Mouse (Mus musculus) embryonic facial prominence, embryonic 13.5 days (tissue): ENCODE data around the gene Frs3. TPM values are rescaled to one million over a fixed set of nuclear protein-coding genes. Genes with fewer than 3 reads are reported as not detected.

Experiments
- ATAC-seq: fragments of 200-750 bp; cut with Nextera tagmentation; 2 replicates; pipeline ENCODE4 v1.8.0; 2017; ENCODE audit warnings: low read depth; ENCODE audit not compliant: insufficient number of reproducible peaks, insufficient read depth, low FRiP score, low TSS enrichment
- H3K27ac ChIP-seq: fragments of 300-500 bp; sonication (generic); 2 replicates; pipeline ENCODE4 v1.5.1; 2015; ENCODE audit warnings: moderate library complexity, mild to moderate bottlenecking, inconsistent platforms
- H3K27me3 ChIP-seq: fragments of 300-500 bp; sonication (generic); 2 replicates; pipeline ENCODE4 v1.6.1; 2015; ENCODE audit warnings: mild to moderate bottlenecking, inconsistent platforms
- H3K36me3 ChIP-seq: fragments of 300-500 bp; sonication (generic); 2 replicates; pipeline ENCODE4 v1.6.1; 2015; ENCODE audit warnings: mild to moderate bottlenecking, inconsistent platforms
- H3K4me1 ChIP-seq: fragments of 300-500 bp; sonication (generic); 2 replicates; pipeline ENCODE4 v1.6.1; 2015; ENCODE audit warnings: inconsistent platforms
- H3K4me2 ChIP-seq: fragments of 300-500 bp; sonication (generic); 2 replicates; pipeline ENCODE4 v1.6.1; 2015; ENCODE audit warnings: moderate library complexity, mild to moderate bottlenecking, inconsistent platforms
- H3K4me3 ChIP-seq: fragments of 300-500 bp; sonication (generic); 2 replicates; pipeline ENCODE4 v1.5.1; 2015; ENCODE audit warnings: mild to moderate bottlenecking, inconsistent platforms
- H3K9ac ChIP-seq: fragments of 300-500 bp; sonication (generic); 2 replicates; pipeline ENCODE4 v1.6.1; 2015; ENCODE audit warnings: mild to moderate bottlenecking, inconsistent platforms
- H3K9me3 ChIP-seq: fragments of 300-500 bp; sonication (generic); 2 replicates; pipeline ENCODE4 v1.6.1; 2016; ENCODE audit warnings: inconsistent platforms
- WGBS: fragments of 180-500 bp; shearing (Covaris S2); methylation state at CpG from one replicate; pipeline ENCODE4 v1.1.7; 2015; ENCODE audit warnings: mixed read lengths; 5-methylcytosine and 5-hydroxymethylcytosine counted together
- polyA plus RNA-seq: library from polyadenylated mRNA; unstranded; fragments of >200 nt; fragmentation: Nextera tagmentation; extraction: Ambion mirVana; gene quantifications from 2 replicates; pipeline ENCODE4 v1.2.1, GENCODE M21; 2015

The Frs3 gene
- polyA plus RNA-seq, 1 experiment from 2014 or later = 7.5 TPM

- WGBS = 79% methylated on average over 4 of the region's 4 CpGs
- Histone ChIP-seq H3K4me1 (peaks cover 15% of the 10 kb centered on the region), H3K36me3 (0 out of 2 replicates have a peak, but pooled peaks cover 6% of the 10 kb centered on the region), H3K4me3 (no peak overlapping the region), H3K4me2 (no peak overlapping the region), H3K9me3 (no peaks in the 10 kb centered on the region), H3K27me3 (peaks cover 24% of the 10 kb centered on the region), H3K9ac (no peak overlapping the region), H3K27ac (no peak overlapping the region)
- no peak for ATAC-seq
Measured at GRCm38 (mm10) chr17:47669166-47669565, 19.7 kb upstream of the Frs3 start.

- no peak for ATAC-seq
- peak overlapping the region; percentile 89 for H3K4me2 ChIP-seq
- peak overlapping the region; percentile 74 for H3K9ac ChIP-seq
- no peak overlapping the region for H3K27ac ChIP-seq
- peaks cover 24% of the 10 kb centered on the region for H3K27me3 ChIP-seq
- WGBS = 11% methylated on average over 14 of the region's 14 CpGs
- peak overlapping the region; percentile 47 for H3K4me3 ChIP-seq
- no peaks in the 10 kb centered on the region for H3K9me3 ChIP-seq
- H3K36me3 ChIP-seq = peaks cover 20% of the 10 kb centered on the region
- H3K4me1 ChIP-seq = peaks cover 15% of the 10 kb centered on the region
Measured at GRCm38 (mm10) chr17:47671988-47672310, 16.9 kb upstream of the Frs3 start.

- peak overlapping the region; percentile 89 for H3K4me2 ChIP-seq
- peak overlapping the region; percentile 74 for H3K9ac ChIP-seq
- peak; percentile 49; the same call in 1 of the 2 replicates for ATAC-seq
- H3K27me3 ChIP-seq = peaks cover 24% of the 10 kb centered on the region
- H3K4me3 ChIP-seq = peak overlapping the region; percentile 47
- H3K4me1 ChIP-seq = peaks cover 15% of the 10 kb centered on the region
- WGBS = 5% methylated on average over 60 of the region's 68 CpGs
- H3K27ac ChIP-seq = no peak overlapping the region
- H3K9me3 ChIP-seq = no peaks in the 10 kb centered on the region
- H3K36me3 ChIP-seq = peaks cover 23% of the 10 kb centered on the region
Measured at GRCm38 (mm10) chr17:47672311-47673111, 16.3 kb upstream of the Frs3 start.

- no peak for ATAC-seq
- H3K9me3 ChIP-seq = no peaks in the 10 kb centered on the region
- 21% methylated on average over 9 of the region's 9 CpGs for WGBS
- no peak overlapping the region; the same call in 1 of the 2 replicates for H3K9ac ChIP-seq
- no peak overlapping the region for H3K4me3 ChIP-seq
- peaks cover 14% of the 10 kb centered on the region for H3K27me3 ChIP-seq
- peaks cover 15% of the 10 kb centered on the region for H3K4me1 ChIP-seq
- no peak overlapping the region for H3K4me2 ChIP-seq
- peaks cover 61% of the 10 kb centered on the region for H3K36me3 ChIP-seq
- no peak overlapping the region for H3K27ac ChIP-seq
Measured at GRCm38 (mm10) chr17:47676581-47676980, 12.2 kb upstream of the Frs3 start.

- Histone ChIP-seq H3K4me1 (peaks cover under 1% of the 10 kb centered on the region; the same call in 1 of the 2 replicates), H3K27ac (no peak overlapping the region), H3K4me2 (no peak overlapping the region), H3K4me3 (no peak overlapping the region), H3K36me3 (peaks cover 73% of the 10 kb centered on the region), H3K27me3 (peaks cover under 1% of the 10 kb centered on the region), H3K9ac (no peak overlapping the region), H3K9me3 (no peaks in the 10 kb centered on the region)
- ATAC-seq = no peak
- WGBS = 87% methylated on average over 5 of the region's 5 CpGs
Measured at GRCm38 (mm10) chr17:47678238-47678637, 10.6 kb upstream of the Frs3 start.

DNA sequence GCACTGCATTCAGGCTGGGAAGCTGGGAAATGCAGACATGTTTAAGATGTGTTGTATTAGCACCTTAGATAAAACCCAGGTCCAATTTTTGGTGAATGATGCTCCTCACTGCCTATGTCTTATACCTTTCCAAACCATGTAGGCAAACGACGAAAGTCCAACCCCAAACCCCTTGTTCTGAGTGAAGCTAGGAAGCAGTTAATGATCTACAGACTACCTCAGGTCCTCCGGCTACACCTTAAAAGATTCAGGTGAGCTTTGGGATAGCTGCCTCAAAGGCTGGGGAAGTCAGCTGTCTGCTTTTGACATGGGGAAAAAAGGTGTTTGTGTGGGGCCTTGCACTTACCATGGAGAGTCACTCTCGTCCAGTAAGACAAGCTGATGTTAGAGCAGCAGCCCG, 10.1 kb upstream of the Frs3 start:
- no peak for ATAC-seq
- Histone ChIP-seq H3K27ac (no peak overlapping the region), H3K4me1 (no peaks in the 10 kb centered on the region; the same call in 1 of the 2 replicates), H3K9ac (no peak overlapping the region), H3K4me2 (no peak overlapping the region), H3K4me3 (no peak overlapping the region), H3K27me3 (no peaks in the 10 kb centered on the region), H3K9me3 (no peaks in the 10 kb centered on the region), H3K36me3 (peaks cover 75% of the 10 kb centered on the region)
- 85% methylated on average over 5 of the region's 5 CpGs for WGBS

- no peaks in the 10 kb centered on the region for H3K9me3 ChIP-seq
- peaks cover 79% of the 10 kb centered on the region for H3K36me3 ChIP-seq
- H3K4me2 ChIP-seq = no peak overlapping the region
- peaks cover 8% of the 10 kb centered on the region for H3K4me1 ChIP-seq
- H3K9ac ChIP-seq = no peak overlapping the region
- H3K4me3 ChIP-seq = no peak overlapping the region
- no peaks in the 10 kb centered on the region for H3K27me3 ChIP-seq
- WGBS = 89% methylated on average over 4 of the region's 4 CpGs
- no peak for ATAC-seq
- H3K27ac ChIP-seq = no peak overlapping the region
Measured at GRCm38 (mm10) chr17:47682836-47683235, 6.0 kb upstream of the Frs3 start.

DNA sequence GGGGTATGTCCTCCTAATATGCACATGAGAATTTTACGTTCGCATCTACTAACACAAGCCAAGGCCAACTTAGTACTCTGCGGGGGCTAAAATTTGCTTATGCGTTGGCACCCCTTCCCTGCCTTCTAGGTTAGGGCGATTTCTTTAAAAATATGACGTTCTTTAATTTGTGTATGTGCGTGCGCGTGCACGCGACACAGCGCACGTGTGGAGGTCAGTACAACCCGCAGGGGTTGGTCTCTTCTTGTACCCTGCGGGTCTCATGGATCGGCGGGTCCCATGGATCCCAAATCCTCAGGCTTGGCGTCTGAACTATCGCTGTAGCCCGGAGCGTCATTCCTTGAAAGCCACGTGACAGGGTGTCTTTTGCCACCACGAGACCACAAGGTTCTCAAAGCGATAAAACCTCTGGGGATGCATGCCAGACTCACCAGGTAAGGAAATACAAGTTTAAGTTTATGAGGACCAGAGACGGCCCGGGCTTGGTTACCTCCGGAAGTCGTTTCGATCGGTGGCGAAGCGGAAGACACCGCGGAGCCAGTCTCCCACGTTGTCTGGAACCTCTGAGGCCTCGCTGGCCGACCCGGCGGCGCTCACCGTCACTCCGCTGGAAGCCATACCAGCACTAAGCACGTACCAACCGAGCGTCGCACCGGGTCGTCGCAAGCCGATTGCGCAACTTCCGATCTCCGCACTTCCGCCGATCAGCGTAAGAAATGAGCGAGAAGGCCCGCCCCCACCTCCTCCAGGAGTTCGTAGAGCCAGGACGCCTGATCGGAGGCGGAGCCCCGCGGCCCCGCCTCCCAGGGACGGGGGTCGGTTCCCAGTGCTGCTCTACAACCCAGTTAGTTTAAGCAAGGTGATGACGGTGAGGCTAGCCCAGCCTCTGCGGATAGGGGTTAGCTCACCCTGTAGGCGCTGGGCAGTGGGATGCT, 1.2 kb upstream of the Frs3 start:
- peak; percentile 76 for ATAC-seq
- Histone ChIP-seq H3K4me1 (peaks cover 25% of the 10 kb centered on the region), H3K9me3 (no peaks in the 10 kb centered on the region), H3K36me3 (peaks cover 34% of the 10 kb centered on the region), H3K4me3 (peak overlapping the region; percentile 89), H3K9ac (peak overlapping the region; percentile 86), H3K4me2 (peak overlapping the region; percentile 98), H3K27me3 (peaks cover 2% of the 10 kb centered on the region; the same call in 1 of the 2 replicates), H3K27ac (peak overlapping the region; percentile 86)
- WGBS = under 1% methylated on average over 70 of the region's 70 CpGs

DNA sequence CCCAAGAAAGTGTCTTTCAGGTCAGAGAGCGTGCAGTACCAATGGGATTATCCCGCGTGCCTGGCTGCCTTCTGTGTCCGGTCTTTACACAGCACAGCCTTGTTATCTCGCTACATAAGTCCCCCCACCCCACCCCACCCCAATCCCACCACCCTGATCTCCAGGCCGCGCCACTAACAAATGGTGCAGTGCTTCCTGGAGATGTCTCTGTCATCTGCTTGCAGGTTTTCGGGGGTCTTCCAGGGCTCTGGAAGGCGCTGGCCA, 554 bp upstream of the Frs3 start, which contains the start of gene Tomm6:
Gene Tomm6, minus strand, starts transcription at position 43 of the 264 bp plus-strand sequence.
- Histone ChIP-seq H3K9me3 (no peaks in the 10 kb centered on the region), H3K4me3 (peak within 1 kb of the TSS; percentile 89), H3K27me3 (peaks cover 6% of the 10 kb centered on the region), H3K9ac (peak within 1 kb of the TSS; percentile 86), H3K36me3 (peaks cover 28% of the 10 kb centered on the region), H3K4me2 (peak within 1 kb of the TSS; percentile 98), H3K27ac (peak within 1 kb of the TSS; percentile 86), H3K4me1 (peaks cover 25% of the 10 kb centered on the region)
- 0% methylated on average over 9 of the region's 9 CpGs for WGBS
- ATAC-seq = no peak; the same call in 1 of the 2 replicates

GRCm38 (mm10) chr17:47689894-47690293, 1.1 kb downstream of the Frs3 start:
- Histone ChIP-seq H3K4me3 (peak overlapping the region; percentile 89), H3K27ac (no peak overlapping the region), H3K27me3 (peaks cover 13% of the 10 kb centered on the region), H3K9ac (no peak overlapping the region), H3K4me2 (peak overlapping the region; percentile 98), H3K4me1 (peaks cover 34% of the 10 kb centered on the region), H3K36me3 (peaks cover 12% of the 10 kb centered on the region), H3K9me3 (no peaks in the 10 kb centered on the region)
- no peak for ATAC-seq
- 81% methylated on average over 8 of the region's 8 CpGs for WGBS

GRCm38 (mm10) chr17:47691650-47692049, 2.8 kb downstream of the Frs3 start:
- ATAC-seq = no peak

More at GRCm38 (mm10) chr17:47691650-47692049, 2.8 kb downstream of the Frs3 start:
- Histone ChIP-seq H3K4me2 (no peak overlapping the region), H3K27ac (no peak overlapping the region), H3K27me3 (peaks cover 13% of the 10 kb centered on the region), H3K9me3 (no peaks in the 10 kb centered on the region), H3K9ac (no peak overlapping the region), H3K4me1 (peaks cover 37% of the 10 kb centered on the region), H3K36me3 (no peaks in the 10 kb centered on the region; the same call in 1 of the 2 replicates), H3K4me3 (no peak overlapping the region)
- WGBS = 90% methylated on average over 3 of the region's 3 CpGs
